Mouse (Mus musculus) forelimb bud, embryonic 11.5 days (tissue): ENCODE data around the gene Pole.

Experiments
- DNase-seq: peaks from one replicate; pipeline ENCODE4 v3.0.0-alpha.2; 2012; ENCODE audit warnings: low read depth, low spot score

Gene Pole

DNA sequence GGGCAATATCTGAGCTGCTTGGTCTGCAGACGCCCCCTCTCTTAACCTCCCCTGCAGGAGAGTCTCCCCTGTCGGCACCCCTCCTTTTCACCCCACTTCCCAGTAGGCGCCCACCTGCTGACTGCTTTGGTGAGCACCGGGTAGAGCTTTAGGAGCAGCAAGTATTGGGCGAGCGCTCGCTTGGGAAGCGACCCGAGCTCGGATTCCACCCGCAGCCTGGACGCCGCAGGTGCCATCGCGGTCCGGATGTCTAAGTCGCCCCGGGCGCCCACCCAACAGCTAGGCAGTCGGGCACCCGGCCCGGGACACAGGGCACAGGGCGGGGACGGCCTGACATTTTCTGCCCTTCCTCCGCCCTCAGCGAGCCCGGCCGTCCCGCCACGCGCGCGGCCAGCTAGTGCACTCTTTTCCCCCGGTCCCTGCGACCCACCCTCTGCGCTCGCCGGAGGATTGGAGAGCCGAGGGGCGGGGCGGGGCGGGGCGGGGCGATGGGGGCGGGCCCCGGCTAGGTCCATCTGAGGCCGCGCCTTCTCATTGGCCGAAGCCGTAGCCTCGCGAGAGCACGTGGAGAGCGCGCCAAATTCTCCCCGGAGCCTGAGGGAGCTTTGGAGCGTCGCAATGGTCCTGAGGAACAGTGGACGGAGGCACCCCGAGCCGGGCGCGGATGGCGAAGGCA is at the start of gene Pole, which contains the start of gene Pxmp2:
Gene Pole, plus strand, starts transcription at position 537 of the 676 bp plus-strand sequence.
Gene Pxmp2, minus strand, starts transcription at position 417 of the 676 bp plus-strand sequence.
- DNase-seq: peak; percentile 94

DNA sequence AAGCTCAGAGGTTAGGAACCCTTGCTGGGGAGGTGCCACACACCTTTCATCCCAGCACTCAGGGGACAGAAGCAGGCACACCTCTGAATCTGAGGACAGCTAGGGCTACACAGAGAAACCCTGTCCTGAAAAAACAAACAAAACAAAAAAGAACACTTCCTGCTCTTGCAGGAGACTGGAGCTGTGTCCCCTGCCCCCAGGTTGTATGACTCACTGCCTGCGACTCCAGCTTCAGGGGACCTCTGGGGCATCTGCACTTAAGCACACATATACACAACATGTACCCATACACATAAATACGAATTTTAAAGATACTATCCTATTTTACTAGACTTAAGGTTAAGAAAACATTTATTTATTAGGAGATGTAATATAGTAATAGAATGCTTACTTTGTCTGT is 42.0 kb upstream of the Pole start:
- no peak for DNase-seq

DNA sequence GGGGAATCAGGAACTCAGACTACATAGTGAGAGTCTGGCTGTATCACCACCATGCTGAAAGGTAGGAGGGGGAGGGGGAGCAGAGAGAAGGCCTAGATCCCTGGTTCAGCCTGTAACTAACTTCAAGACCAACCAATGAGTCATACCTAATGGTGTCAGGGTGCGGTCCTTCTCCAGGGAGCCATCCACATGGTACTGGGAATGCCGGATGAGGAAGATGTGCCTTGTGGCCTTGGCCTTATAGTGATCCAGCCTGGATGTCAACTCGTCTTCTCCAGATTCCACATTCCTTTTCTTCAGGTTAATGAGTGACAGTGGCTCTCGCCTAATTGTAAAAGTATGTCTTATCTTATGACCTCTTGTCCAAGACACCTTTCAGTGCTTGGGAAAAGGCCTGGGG is 19.2 kb upstream of the Pole start:
- DNase-seq: no peak

DNA sequence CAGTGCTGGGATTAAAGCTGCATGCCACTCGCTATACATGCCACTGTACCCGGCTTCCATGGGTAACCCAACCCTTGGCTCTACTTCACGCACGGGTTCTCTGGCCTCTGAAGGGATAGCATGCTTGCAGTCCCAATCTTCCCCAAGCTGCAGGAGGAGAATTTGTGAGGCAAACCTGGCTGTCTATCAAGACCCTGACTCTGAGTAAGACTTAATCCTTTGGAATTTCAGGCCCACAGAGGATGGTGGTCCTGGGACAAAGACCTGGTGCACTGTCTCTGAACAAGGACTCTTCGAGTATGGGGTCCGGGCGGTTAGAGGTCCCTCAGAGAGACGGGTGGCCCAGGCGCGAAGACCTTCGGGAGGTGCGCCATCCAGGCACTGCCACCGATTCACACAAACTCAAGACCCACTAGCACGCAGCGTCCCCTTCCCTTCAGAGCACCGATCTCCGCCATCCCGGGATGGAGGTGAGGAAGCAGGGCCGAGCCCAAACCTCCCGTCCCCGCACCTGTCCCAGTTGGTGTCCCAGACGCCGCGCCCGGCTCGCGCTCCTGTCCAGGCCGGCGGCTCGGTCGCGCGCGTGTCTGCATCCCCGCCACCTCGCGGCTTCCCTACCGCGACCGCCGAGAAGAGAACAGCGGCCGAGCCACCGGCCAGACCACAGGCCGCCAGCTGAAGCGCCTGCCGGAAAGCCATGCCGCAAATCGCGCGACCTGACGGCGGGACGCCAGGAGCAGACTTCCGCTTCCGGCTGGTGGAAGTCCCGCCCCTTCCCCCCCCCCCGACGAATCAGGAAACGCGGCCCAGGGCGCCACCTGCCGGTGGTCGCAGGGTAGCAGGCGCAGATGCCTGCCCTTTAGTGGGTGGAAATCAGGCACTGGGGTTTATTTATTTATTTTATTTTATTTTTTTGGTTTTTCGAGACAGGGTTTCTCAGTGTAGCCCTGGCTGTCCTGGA is 16.7 kb upstream of the Pole start, which contains the start of gene Pgam5:
Gene Pgam5, minus strand, starts transcription at position 773 of the 961 bp plus-strand sequence.
- peak; percentile 94 for DNase-seq

DNA sequence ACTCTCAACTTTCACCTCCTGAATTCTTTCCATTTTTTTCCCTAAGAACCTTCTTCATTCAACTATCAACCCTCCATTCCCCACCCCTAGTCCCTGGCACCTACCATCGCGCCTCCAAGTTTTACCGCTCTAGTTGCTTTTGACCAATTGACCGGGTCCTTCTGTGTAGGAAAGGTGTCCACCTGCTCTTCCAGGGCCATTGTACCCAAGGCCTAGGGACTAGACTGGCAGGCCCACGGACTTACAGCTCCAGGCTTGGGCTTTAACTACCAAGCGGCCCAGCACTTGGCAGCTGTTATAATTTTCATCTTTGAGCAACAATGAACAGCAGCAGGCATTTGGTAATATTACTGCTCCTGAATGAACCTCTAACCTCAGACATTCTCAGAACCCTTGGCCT is 15.9 kb upstream of the Pole start:
- no peak for DNase-seq

DNA sequence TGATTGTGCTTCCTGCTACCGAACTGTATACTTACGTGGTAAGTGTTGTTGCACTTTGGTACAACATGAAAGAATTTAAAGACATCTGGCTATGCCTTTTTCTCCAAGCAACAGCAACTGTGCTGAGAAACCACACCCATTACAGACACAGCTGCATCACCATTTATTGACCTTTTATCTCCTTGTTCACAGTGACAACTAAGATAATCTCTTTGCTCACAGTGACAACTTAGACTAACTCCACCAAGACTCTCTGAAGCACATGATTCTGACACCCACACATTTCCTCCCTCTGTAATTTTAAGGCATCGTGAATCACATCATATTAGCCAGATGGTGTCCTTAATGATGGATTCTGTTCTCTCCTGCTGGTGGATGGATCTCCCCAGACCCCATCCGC is 12.0 kb upstream of the Pole start:
- DNase-seq: no peak

DNA sequence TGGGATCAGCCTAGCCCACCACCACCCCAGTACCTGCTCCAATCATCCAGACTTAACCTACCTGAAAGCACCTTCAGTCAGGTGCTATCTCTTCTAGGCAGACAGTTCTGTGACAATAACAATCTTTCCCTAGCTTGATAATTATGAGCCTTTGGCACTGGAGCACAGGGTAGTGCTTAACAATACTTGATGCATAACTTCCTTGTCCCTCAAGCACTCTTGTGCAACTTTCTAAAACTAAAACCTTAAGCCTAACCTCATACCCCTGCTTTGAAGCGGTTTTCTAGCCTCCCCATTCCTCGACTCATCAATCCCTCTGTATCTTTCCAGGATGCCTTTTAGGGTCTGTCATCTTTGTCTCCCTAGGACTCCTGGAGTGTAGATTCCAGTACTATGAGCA is 11.3 kb upstream of the Pole start:
- no peak for DNase-seq

DNA sequence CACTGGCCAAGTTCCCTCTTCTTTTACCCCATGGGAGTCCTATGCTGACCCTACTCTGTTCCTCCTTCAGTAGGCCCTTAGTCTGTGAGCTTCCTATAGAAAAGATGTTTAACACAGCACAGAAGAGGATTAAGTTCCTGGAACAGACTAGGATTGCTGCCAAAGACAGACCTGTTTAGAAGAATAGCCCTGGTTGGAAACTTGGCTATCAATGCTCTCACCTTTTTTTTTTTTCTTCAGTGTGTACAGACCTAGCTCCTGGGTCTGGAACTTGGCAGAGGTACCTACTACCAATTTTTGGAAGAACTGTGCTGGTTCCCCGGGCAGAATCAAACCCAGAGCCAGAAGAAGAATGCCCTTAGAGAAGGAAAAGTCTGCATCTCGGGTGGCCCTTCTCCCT is 9.7 kb upstream of the Pole start:
- DNase-seq: no peak

DNA sequence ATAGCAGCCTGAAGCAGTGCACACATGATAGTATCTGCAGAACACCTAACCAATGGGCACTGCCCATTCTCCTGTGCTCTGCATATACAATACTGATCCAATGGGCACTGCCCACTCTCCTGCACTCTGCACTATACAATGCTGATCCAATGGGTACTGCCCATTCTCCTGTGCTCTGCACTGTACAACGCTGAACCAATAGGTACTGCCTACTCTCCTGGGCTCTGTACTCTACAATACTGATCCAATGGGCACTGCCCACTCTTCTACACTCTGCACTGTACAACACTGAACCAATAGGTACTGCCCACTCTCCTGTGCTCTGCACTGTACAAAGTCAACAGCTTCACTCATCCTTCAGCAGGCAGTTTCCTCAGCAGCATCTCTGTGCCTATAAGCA is 9.2 kb upstream of the Pole start:
- no peak for DNase-seq

DNA sequence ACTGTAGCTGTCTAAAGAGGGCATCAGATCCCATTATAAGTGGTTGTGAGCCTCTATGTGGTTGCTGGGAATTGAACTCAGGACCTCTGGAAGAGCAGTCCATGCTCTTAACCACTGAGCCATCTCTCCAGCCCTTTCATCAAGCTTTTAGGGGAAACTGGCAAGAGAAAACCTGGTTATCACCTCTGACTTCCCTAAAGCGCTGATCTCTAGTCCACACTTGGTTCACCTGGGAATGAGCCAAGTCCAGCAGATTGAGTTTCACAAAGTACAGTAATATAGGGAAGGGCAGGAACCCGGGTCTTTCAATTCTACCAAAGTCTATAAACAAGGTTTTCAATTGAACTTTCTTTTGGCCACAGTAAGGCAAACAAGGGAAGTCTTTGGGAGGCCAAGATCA is 4.1 kb upstream of the Pole start:
- DNase-seq: no peak

DNA sequence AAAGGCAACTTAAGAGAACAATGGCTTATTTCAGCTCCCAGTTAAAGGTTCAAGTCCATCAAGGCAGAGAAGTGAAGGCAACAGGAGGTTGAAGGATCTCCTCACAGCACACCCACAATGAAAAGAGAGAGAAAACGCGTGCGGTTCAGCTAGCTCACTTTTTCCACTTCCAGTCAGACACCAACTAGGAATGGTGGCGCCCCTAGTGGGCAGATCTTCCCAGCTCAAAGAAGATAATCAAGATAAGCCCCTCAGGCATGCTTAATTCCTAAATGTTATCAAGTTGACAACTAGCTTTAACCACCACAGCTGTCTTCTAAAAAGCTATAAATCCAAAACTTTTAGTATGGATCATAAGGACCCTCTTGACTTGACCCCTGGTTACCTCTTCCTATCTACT is 1.6 kb upstream of the Pole start:
- peak; percentile 38 for DNase-seq

DNA sequence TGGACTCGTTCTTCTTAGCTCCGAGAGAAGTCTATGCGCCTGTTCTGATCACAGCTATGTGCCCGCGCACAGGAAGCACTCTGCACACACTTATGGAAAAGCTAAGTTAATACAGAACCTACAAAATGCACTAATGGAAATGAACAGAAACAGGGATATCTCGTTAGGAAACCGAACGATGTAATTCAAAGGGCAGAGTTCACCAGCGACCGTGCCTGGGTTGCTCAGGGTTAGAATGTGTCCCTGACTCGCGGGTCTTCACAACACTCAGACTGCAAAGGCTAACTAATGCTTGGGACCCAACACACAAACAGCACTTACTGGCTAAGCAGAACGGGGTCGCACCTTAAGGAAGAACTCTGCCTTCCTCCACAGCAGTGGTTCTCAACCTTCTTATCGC is 950 bp upstream of the Pole start:
- no peak for DNase-seq

DNA sequence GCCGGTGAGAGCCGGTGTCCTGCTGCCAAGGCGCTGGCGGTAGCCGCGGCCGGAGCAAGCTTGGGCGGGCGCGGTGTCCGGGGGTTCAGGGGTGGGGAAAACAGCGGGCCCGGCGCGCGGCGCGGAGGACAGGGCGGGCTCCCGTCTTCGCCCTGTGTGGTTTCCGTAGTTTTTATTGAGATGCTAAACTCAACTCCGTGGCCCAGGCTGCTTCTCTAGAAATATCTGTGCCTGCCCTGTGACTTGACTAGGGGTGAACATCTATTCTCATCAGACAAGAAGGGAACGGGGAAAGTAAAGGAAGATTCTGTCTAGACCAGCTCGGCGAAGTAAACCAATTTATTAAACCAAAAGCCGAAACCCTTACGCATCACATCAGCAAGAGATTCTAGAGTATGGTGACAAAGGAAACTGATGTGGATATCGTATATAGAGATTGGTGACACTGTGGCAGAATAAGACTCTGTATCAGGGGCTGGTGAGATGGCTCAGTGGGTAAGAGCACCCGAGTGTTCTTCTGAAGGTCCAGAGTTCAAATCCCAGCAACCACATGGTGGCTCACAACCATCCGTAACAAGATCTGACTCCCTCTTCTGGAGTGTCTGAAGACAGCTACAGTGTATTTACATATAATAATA is 459 bp downstream of the Pole start:
- no peak for DNase-seq

DNA sequence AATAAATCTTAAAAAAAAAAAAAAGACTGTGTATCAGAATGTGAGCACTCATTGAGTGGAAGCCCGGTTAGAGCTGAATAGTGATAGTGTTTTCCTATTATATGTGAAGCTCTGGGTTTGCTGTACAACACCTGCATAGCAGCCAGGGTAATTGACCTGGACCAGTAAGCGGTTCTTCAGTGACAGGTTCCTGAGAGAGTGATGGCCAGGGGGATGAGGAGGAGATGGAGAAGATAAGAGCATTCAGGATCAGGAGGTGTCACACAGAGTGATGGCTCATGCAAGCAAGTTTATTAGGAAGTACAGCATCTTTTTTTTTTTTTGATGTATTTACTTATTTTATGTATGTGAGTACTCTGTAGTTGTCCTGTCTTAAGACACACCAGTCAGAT is 974 bp downstream of the Pole start:
- no peak for DNase-seq

DNA sequence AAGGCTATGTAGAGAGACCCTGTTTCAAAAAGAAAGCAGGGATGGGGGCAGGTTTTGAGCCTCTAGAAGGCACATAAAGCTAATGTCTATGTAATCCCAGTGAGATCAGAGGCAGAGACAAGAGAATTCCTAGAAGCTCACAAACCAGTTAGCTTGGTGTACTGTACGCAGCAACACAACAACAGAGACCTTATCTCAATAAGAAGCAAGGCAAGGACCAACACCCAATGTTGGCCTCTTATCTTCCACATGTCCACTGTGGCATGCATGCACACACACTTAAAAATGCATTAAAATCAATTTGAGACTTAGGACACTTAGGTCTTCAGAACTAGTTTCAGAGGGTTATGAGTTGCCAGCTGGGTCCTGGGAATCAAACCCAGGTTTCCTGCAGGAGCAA is 5.5 kb downstream of the Pole start:
- no peak for DNase-seq

DNA sequence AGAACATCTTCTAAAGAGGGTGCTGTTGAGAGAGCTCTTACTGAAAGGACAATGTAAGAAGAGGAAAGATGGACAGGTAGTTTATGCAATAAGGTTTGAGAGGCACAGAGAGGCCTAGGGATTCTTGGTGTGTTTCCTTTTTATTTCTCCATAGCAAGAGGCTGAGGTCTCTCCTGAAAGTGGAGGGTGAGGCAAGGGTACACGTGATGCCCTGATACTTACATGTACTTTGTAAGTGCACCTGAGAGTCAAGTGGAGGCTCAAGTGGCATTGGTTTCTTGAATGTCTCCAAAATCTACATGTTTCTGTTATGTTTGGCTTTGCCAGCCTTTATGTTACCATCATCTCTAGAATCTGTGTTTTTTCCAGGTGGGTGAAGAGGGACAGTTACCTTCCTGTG is 10.5 kb downstream of the Pole start:
- DNase-seq: no peak

DNA sequence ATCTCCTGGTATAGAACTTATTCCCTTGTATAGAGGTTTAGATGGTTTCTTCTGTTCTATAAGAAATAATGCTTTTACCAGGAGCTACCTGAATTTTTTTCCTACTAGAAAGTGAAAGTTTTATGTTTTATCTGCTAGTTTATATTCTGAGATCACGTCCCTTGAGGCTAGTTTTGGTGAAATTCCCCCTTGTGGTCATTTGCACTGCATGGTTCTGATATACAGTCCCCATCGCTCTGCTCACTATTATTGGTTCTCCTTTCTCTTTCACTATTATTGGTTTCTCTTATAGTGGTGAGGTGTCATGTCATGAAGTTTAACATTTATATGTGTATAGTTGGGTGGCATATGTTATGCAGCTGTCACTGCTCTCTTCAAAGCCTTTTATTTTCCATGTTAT is 14.5 kb downstream of the Pole start:
- no peak for DNase-seq

DNA sequence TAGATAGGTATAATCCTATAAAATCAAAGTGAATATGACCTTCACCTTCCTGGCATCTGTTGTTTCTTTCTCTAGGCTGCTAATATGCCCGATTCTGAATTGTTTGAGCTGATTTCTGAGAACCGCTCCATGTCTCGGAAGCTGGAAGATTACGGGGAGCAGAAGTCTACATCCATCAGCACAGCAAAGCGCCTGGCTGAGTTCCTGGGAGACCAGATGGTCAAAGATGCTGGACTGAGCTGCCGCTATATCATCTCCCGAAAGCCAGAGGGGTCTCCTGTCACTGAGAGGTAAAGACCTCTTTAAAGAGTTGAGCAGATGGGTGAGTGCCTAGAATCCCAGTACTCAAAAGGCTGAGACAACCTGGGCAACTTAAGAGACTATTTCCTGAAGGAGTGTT is 22.8 kb downstream of the Pole start:
- no peak for DNase-seq

DNA sequence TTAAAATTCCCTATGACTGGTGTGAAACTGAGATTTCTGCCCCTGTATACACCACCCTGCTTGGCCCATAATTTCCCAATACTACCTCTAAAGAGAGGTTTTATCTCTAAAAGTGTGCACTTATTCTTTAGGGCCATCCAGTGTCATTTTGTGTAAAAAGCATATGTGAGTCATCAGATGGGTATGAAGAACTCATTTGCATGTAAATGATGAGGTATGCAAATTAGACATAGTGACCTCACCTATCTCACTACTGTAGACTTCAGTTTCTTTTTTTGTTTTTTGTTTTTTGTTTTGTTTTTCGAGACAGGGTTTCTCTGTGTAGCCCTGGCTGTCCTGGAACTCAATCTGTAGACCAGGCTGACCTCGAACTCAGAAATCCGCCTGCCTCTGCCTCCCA is 27.0 kb downstream of the Pole start:
- DNase-seq: no peak

DNA sequence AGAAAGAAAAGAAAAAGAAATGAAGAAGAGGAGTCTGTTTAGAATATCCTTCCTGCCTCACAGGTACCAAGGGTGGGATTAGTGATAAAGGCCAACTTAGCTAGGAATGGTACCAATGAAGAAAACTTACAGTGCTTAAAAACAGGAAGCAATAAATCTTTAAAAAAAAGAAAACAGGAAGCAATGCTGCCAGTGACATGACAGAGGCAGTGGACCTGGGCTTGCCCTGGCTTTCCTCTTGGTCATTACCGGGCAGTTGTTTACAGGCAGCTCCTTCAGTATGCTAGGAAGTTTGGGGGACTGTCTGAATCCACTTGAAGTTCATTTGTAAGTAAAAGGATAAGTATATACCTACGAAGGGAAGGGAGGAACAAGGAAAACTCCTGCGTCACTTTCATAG is 44.4 kb downstream of the Pole start:
- DNase-seq: no peak

DNA sequence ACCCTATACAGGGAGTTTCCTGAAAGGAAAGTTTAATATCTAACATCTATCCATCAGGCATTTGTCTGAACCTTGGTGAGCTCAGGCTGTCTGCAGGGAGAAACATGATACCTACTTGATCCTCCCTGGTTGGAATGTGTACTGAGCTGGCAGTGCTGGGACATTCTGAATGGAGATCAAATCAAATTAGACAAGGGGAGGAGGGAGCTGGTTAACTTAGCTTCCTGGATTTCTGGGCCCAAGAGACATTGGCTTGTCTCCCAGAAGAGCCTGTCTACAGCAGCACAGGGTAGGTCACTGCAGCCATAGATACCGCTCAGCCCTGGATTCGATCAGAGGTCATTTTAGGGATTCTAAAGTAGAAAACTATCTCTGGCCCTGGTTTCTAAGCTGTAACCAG is 52.7 kb downstream of the Pole start:
- no peak for DNase-seq

DNA sequence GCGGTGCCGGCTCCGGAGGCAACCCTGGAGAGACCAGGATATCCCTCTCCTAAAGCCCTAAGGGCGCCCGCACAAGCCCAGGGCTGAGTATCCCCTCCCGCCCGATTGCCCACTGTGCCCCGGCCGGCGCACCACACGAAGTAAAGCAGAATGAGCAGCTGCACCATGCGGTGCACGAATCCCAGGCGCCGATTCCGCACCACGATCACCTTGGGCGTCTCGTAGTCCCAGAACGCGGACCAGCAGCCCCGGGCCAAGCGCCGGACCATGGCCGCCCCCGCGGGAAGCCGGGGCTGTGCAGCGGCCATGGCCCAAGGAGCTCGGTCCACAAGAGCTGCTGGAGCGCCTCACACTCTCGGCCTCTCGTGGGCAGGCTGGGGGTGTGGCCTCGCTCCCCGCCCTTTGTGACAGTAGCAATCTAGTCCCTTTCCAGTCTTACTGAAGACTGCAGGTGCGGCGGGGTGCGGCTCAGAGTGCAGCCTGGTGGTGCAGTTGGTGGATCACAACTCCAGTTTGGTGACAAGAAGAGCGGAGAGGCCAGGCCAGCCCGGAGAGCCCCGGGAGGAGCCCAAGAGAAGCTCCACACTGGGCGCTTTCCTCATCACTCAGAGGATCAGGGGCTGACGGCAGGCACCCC is 56.7 kb downstream of the Pole start, which contains the start of gene P2rx2:
Gene P2rx2, minus strand, starts transcription at position 565 of the 637 bp plus-strand sequence.
- DNase-seq: no peak
